Mouse (Mus musculus): ENCODE data around the gene Shmt2. TPM values are rescaled to one million over a fixed set of nuclear protein-coding genes. Genes with fewer than 3 reads are reported as not detected.

Shmt2 gene
- total and polyA plus RNA-seq, 2 experiments from 2014 or later: 49.9 to 91.1 TPM

DNA sequence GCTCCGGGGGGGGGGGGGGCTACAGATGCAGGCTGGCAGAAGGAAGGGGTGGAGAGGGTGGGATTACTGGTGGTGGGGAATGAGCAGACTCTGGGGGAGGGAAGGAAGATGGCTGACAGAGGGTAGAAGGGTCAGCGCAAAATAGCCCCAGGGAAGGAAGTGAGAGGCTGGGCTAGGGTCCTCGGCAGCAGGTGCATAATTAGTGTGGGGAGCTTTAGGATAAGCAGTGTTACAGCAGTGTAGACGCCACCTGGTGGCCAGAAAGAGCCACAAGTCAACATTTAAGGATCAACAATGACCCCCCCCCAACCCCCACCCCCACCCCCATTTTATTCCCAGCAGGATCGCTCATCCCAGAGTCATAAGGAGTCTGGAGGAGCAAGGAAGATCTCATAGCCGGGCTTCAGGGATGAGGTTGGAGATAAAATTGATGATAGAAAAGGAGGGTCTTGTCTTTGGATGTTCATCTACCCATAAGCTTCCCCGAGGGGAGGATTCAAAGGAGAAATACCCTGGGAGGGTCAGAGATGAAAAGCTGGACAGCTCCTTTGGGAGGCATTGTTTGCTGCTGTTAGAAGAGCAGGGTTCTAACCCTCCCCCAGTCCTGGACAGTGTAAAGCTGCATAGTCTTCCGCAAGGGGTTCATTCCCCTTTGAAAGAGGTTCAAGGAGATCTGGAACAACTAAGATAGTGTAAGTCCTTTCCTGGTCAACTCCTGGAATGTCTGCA lies 14.5 kb upstream of the Shmt2 start:
- Histone ChIP-seq H3K36me3 (ENCODE audit: insufficient read depth, low read length) (peaks cover 25% of the 10 kb centered on the region), H3K9ac (replicated peaks; ENCODE audit: low read length) (no peak overlapping the region), H3K4me3 (ENCODE audit: low read length) (no peak overlapping the region), H3K27me3 (ENCODE audit: insufficient read depth, low read length) (no peaks in the 10 kb centered on the region), H3K9me3 (ENCODE audit: low read length) (no peaks in the 10 kb centered on the region), H3K4me1 (ENCODE audit: insufficient read depth, low read length) (peaks cover 30% of the 10 kb centered on the region), H3K27ac (no peak overlapping the region; the same call in 1 of the 2 replicates), H3K4me2 (ENCODE audit: low read depth, low read length) (no peak overlapping the region)
- peak; percentile 74 for TF ChIP-seq CTCF (IDR thresholded peaks at IDR 0.05; ENCODE audit: low read depth)
- 9% methylated on average over 8 of the region's 8 CpGs for WGBS
- DNase-seq (ENCODE audit: low spot score): peak; percentile 86
- ATAC-seq: peak; percentile 46; the same call in 1 of the 2 replicates

DNA sequence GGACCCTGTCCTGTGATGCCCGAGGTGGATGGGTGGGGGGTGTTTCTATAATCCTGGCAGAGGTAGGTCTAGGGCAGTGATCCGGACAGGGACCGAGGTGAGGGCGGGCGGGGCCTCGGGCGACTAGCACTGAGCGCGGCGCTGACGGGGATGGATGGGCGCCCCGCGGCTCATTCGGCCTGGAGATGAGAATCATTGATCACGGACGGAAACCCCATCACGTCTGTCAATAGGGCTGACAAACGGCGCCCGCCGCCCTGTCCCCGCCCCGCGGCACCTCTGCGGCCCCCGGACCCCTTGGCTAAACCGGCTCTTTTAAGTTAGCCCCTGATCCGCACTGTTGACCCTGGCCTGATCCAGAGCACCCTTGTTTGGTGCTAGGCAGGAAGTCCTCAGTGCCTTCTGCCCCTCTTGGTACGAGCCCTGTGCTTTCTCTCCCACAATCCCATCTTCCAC lies 12.7 kb upstream of the Shmt2 start:
- no peak; the same call in 1 of the 2 replicates for ATAC-seq

DNA sequence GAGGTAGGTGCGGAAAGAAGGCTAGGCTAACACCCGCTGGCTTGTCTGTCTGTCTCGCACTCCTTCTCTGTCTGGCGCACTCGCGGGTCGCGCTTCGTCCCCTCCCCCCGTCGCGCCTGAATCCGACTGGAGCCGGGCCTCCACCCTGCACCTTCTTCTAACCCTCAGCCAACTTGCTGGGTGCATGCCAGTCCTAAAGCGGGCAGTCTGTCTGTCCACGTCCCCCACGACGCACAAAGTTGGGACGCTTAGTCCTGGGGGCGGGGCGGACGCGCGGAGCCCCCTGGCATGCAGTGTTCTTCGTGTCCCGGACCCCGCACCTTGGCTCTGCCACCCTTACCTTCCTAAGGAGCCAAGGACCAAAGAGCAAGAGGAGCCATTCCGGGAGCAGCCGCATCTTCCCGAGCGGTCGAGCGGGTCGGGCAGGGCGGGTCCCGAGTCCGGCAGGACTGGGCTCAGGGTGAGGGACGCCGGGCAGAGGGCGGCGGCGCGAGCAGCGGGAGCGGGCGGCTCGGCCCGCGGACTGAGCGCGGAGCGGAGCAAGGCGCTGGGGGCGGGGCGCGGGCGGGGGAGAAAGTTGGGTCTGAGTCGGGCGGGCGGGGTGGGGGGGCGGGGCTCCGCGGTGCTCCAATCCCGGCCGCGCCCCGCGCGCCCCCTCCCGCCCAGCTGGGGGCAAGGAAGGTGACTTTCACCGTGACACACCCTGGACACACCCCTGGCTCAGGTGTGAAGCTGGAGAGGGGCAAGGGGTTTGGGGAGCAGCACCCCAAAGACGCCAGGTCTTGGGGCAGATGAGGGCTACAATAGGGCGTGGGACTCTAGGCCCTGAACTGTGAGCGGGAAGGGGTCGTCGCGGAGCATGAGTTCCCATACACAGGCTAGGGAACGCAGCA lies 12.0 kb upstream of the Shmt2 start, which contains the start of gene Nxph4:
Gene Nxph4 (minus strand): TSS at position 524 of the 893 bp plus-strand sequence.
- under 1% methylated on average over 69 of the region's 78 CpGs for WGBS
- Histone ChIP-seq H3K9me3 (ENCODE audit: low read length) (no peaks in the 10 kb centered on the region), H3K4me3 (ENCODE audit: low read length) (peak within 1 kb of the TSS; percentile 52), H3K27ac (peak within 1 kb of the TSS; percentile 54), H3K27me3 (ENCODE audit: insufficient read depth, low read length) (peaks cover 7% of the 10 kb centered on the region; the same call in 1 of the 2 replicates), H3K36me3 (ENCODE audit: insufficient read depth, low read length) (peaks cover 8% of the 10 kb centered on the region; the same call in 1 of the 2 replicates), H3K9ac (replicated peaks; ENCODE audit: low read length) (peak within 1 kb of the TSS; percentile 64), H3K4me2 (ENCODE audit: low read depth, low read length) (peak within 1 kb of the TSS; percentile 85), H3K4me1 (ENCODE audit: insufficient read depth, low read length) (peaks cover 33% of the 10 kb centered on the region)
- no peak for TF ChIP-seq CTCF (IDR thresholded peaks at IDR 0.05; ENCODE audit: low read depth)
- no peak for ATAC-seq
- DNase-seq (ENCODE audit: low spot score): peak; percentile 51

More for the DNA sequence above, 12.7 kb upstream of the Shmt2 start:
- peak overlapping the region; percentile 52 for H3K4me3 ChIP-seq (ENCODE audit: low read length)
- 3% methylated on average over 27 of the region's 30 CpGs for WGBS
- peak overlapping the region; percentile 64 for H3K9ac ChIP-seq (replicated peaks; ENCODE audit: low read length)
- H3K27ac ChIP-seq: peak overlapping the region; percentile 54; the same call in 1 of the 2 replicates
- H3K27me3 ChIP-seq (ENCODE audit: insufficient read depth, low read length): peaks cover under 1% of the 10 kb centered on the region; the same call in 1 of the 2 replicates
- no peak for TF ChIP-seq CTCF (IDR thresholded peaks at IDR 0.05; ENCODE audit: low read depth)
- peaks cover 33% of the 10 kb centered on the region for H3K4me1 ChIP-seq (ENCODE audit: insufficient read depth, low read length)
- peak overlapping the region; percentile 85 for H3K4me2 ChIP-seq (ENCODE audit: low read depth, low read length)
- DNase-seq (ENCODE audit: low spot score): no peak
- no peaks in the 10 kb centered on the region for H3K9me3 ChIP-seq (ENCODE audit: low read length)
- H3K36me3 ChIP-seq (ENCODE audit: insufficient read depth, low read length): peaks cover 12% of the 10 kb centered on the region

DNA sequence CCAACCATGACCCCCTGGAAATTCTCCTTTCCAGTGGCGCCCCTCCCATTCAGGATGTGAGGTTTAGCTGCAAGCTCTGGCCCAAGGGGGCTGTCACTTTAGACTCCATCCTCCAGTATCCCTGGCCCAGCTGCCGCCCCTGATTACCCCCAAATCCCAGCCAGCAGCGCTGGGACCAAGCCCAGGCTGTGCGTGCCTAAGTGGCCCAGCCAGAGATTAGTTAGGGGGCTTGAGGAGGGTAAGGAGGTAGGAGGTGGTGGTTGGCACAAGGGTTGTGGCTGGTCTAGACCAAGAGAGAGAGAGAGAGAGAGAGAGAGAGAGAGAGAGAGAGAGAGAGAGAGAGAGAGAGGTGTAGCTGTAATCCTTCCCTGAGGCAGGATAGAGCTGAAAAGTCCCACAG lies 9.3 kb upstream of the Shmt2 start:
- DNase-seq (ENCODE audit: low spot score) (no peak), ATAC-seq (no peak)
- Histone ChIP-seq H3K36me3 (ENCODE audit: insufficient read depth, low read length) (no peaks in the 10 kb centered on the region), H3K9me3 (ENCODE audit: low read length) (no peaks in the 10 kb centered on the region), H3K27me3 (ENCODE audit: insufficient read depth, low read length) (peaks cover 7% of the 10 kb centered on the region; the same call in 1 of the 2 replicates), H3K4me2 (ENCODE audit: low read depth, low read length) (peak overlapping the region; percentile 85), H3K27ac (peak overlapping the region; percentile 60; the same call in 1 of the 2 replicates), H3K4me3 (ENCODE audit: low read length) (peak overlapping the region; percentile 25), H3K4me1 (ENCODE audit: insufficient read depth, low read length) (peaks cover 31% of the 10 kb centered on the region), H3K9ac (replicated peaks; ENCODE audit: low read length) (peak overlapping the region; percentile 43; the same call in 1 of the 2 replicates)
- TF ChIP-seq CTCF (IDR thresholded peaks at IDR 0.05; ENCODE audit: low read depth): no peak
- 8% methylated on average over 4 of the region's 4 CpGs for WGBS

DNA sequence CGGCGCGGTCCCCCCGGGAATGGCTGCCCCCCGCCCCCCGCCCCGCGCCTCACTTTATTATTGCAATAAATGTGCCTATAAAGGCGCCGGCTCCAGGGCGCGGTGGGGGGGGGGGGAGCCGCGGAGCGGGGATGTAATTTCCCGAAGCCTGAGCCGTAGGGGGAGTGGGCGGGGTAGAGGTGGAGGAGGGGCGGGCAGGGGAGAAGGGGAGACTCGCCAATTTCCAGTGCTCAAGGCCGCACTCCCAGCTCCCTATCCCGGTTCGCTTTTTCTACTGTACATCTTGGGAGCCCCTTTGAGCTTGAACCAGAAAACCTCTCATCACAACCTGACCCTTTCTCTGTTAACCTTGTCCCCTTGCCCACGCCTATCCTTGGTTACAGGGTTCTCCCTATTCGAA lies 8.7 kb upstream of the Shmt2 start:
- H3K36me3 ChIP-seq (ENCODE audit: insufficient read depth, low read length): no peaks in the 10 kb centered on the region
- no peak for DNase-seq (ENCODE audit: low spot score)
- peak overlapping the region; percentile 25 for H3K4me3 ChIP-seq (ENCODE audit: low read length)
- ATAC-seq: no peak
- no peak for TF ChIP-seq CTCF (IDR thresholded peaks at IDR 0.05; ENCODE audit: low read depth)
- H3K27ac ChIP-seq: peak overlapping the region; percentile 60; the same call in 1 of the 2 replicates
- no peaks in the 10 kb centered on the region for H3K9me3 ChIP-seq (ENCODE audit: low read length)
- WGBS: 2% methylated on average over 22 of the region's 25 CpGs
- H3K4me2 ChIP-seq (ENCODE audit: low read depth, low read length): peak overlapping the region; percentile 85
- H3K27me3 ChIP-seq (ENCODE audit: insufficient read depth, low read length): peaks cover 7% of the 10 kb centered on the region; the same call in 1 of the 2 replicates
- peak overlapping the region; percentile 43 for H3K9ac ChIP-seq (replicated peaks; ENCODE audit: low read length)
- peaks cover 32% of the 10 kb centered on the region for H3K4me1 ChIP-seq (ENCODE audit: insufficient read depth, low read length)

DNA sequence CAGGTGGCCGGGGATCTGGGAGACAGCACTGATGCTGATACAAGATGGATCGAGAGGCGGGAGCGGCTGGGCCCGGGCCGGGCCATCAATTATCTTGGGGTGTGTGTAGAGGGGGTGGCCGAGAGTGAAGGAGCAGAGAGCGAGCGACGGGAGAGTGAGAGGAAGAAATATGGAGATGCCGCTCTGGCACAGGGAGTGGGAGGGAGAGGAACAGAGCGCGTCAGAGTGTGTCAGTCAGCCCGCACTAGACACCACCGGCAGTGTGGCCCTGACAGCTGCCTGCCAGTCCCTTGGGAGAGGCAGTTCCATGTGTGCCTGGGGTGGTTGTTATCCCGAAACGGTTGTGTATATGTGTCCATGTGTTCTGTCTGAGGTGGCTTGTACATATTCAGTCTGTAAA lies 5.2 kb upstream of the Shmt2 start:
- Histone ChIP-seq H3K4me3 (ENCODE audit: low read length) (no peak overlapping the region), H3K4me1 (ENCODE audit: insufficient read depth, low read length) (peaks cover 13% of the 10 kb centered on the region), H3K27me3 (ENCODE audit: insufficient read depth, low read length) (peaks cover 11% of the 10 kb centered on the region; the same call in 1 of the 2 replicates), H3K36me3 (ENCODE audit: insufficient read depth, low read length) (no peaks in the 10 kb centered on the region), H3K4me2 (ENCODE audit: low read depth, low read length) (peak overlapping the region; percentile 11), H3K9ac (replicated peaks; ENCODE audit: low read length) (0 out of 2 replicates have a peak overlapping the region, but pooled peaks have one; percentile 4), H3K9me3 (ENCODE audit: low read length) (no peaks in the 10 kb centered on the region), H3K27ac (0 out of 2 replicates have a peak overlapping the region, but pooled peaks have one; percentile 45)
- 14% methylated on average over 17 of the region's 17 CpGs for WGBS
- TF ChIP-seq CTCF (IDR thresholded peaks at IDR 0.05; ENCODE audit: low read depth): no peak
- peak; percentile 41 for DNase-seq (ENCODE audit: low spot score)
- peak; percentile 16; the same call in 1 of the 2 replicates for ATAC-seq
